Mouse (Mus musculus) mesoderm, embryonic 11.5 days (tissue): ENCODE measurements around the gene Cdk2ap2.

Source experiments
- DNase-seq: peaks from one replicate; pipeline ENCODE4 v3.0.0-alpha.2; 2012; ENCODE audit warnings: low read depth, low spot score

Cdk2ap2 gene

GRCm38 (mm10) chr19:4136463-4136862 lies 39.5 kb downstream of the Cdk2ap2 start:
- no peak for DNase-seq

- DNase-seq, result no peak
These were observed 40.9 kb downstream of the Cdk2ap2 start for GRCm38 (mm10) chr19:4137913-4138312.

- DNase-seq, result no peak
These were observed 42.5 kb downstream of the Cdk2ap2 start, which contains the start of gene Gpr152 for GRCm38 (mm10) chr19:4139446-4139845. Gene Gpr152 (plus strand): TSS chr19:4139787.

GRCm38 (mm10) chr19:4140147-4140546 lies 43.2 kb downstream of the Cdk2ap2 start:
- no peak for DNase-seq

- no peak for DNase-seq
These were observed 45.6 kb downstream of the Cdk2ap2 start for GRCm38 (mm10) chr19:4142416-4143173.

- no peak for DNase-seq
These were observed 46.8 kb downstream of the Cdk2ap2 start, which contains the start of gene Cabp4 for GRCm38 (mm10) chr19:4143759-4144268. Gene Cabp4 (minus strand): TSS chr19:4144033.

- no peak for DNase-seq
These were observed 47.8 kb downstream of the Cdk2ap2 start for GRCm38 (mm10) chr19:4144550-4145498.

GRCm38 (mm10) chr19:4145936-4146335 lies 49.0 kb downstream of the Cdk2ap2 start:
- DNase-seq, result no peak

GRCm38 (mm10) chr19:4146366-4147021 lies 49.5 kb downstream of the Cdk2ap2 start:
- no peak for DNase-seq

- no peak for DNase-seq
These were observed 50.0 kb downstream of the Cdk2ap2 start for GRCm38 (mm10) chr19:4147022-4147405.

GRCm38 (mm10) chr19:4147782-4148490 lies 51.0 kb downstream of the Cdk2ap2 start:
- no peak for DNase-seq

GRCm38 (mm10) chr19:4148491-4148806 lies 51.5 kb downstream of the Cdk2ap2 start, which contains the start of gene Coro1b:
Gene Coro1b (plus strand): TSS chr19:4148619.
- DNase-seq, result peak; percentile 94
